ENCODE assay signal across 9 mouse cellular contexts in genomic region chr6:29016891-29017412, GRCm38 (mm10). TPM values are rescaled to one million over a fixed set of nuclear protein-coding genes. Genes with fewer than 3 reads are reported as not detected.
DNase-seq lines count a peak whose midpoint lies in the region; ATAC-seq and TF ChIP-seq lines count a peak whose summit lies in the region.
"Had no signal": no experiment of that assay in that cellular context is flagged by ENCODE, and none has a peak within 500 bp of the region (broad histone marks: within the 10 kb centered on the region; RNA-seq: fewer than 3 reads in every experiment).

No protein-coding gene starts in this region.

- 6% methylated on average over 16 of the region's 16 CpGs for WGBS in liver, embryonic 11.5 days
- WGBS in hindbrain, embryonic 11.5 days = 1% methylated on average over 16 of the region's 16 CpGs
- whole genome bisulfite sequencing in neural tube, embryonic 12.5 days = 3% methylated on average over 16 of the region's 16 CpGs

- H3K27ac ChIP-seq in liver, embryonic 11.5 days (ENCODE audit: low read depth, low read length) = no peak overlapping the region
- H3K27ac ChIP-seq in cortical plate, adult 2 months (ENCODE audit: insufficient read depth, low read length) = no peak overlapping the region
- H3K27ac ChIP-seq in hindbrain, embryonic 11.5 days (ENCODE audit: low read depth, low read length) = no peak overlapping the region
- no peak overlapping the region for H3K27ac ChIP-seq in neural tube, embryonic 12.5 days

- H3K27me3 ChIP-seq in liver, embryonic 11.5 days (replicated peaks; ENCODE audit: control insufficient read depth, insufficient read depth, low read length) = peaks cover 41% of the 10 kb centered on the region
- peaks cover 2% of the 10 kb centered on the region; the same call in 1 of the 2 replicates for H3K27me3 ChIP-seq in hindbrain, embryonic 11.5 days (ENCODE audit: control insufficient read depth, insufficient read depth, low read length)
- H3K27me3 ChIP-seq in neural tube, embryonic 12.5 days (replicated peaks) = peaks cover 17% of the 10 kb centered on the region

- no peak for DNase-seq in liver, embryonic 11.5 days (ENCODE audit: low spot score)
- no peak for DNase-seq in liver
- peak; percentile 41 for DNase-seq in hindbrain, embryonic 11.5 days (ENCODE audit: low spot score)
- no peak for DNase-seq in layer of hippocampus, postnatal 25 days (ENCODE audit: extremely low spot score in 1 of 2, low spot score in 1 of 2)
- DNase-seq in left cerebral cortex, adult 9 months (ENCODE audit: low spot score in 2 of 2) = no peak
- DNase-seq in urinary bladder, postnatal 14 days (ENCODE audit: low spot score) = no peak

- H3K4me1 ChIP-seq in liver, embryonic 11.5 days (replicated peaks; ENCODE audit: control insufficient read depth, insufficient read depth, low read length) = no peaks in the 10 kb centered on the region
- H3K4me1 ChIP-seq in cortical plate, adult 2 months (ENCODE audit: control insufficient read depth, insufficient read depth, low read length) = peaks cover 3% of the 10 kb centered on the region; the same call in 1 of the 2 replicates
- peaks cover 5% of the 10 kb centered on the region; the same call in 1 of the 2 replicates for H3K4me1 ChIP-seq in hindbrain, embryonic 11.5 days (replicated peaks; ENCODE audit: control insufficient read depth, insufficient read depth, low read length)
- peaks cover 11% of the 10 kb centered on the region; the same call in 1 of the 2 replicates for H3K4me1 ChIP-seq in neural tube, embryonic 12.5 days

- H3K4me2 ChIP-seq in liver, embryonic 11.5 days = peak overlapping the region; percentile 31
- H3K4me2 ChIP-seq in hindbrain, embryonic 11.5 days (replicated peaks; ENCODE audit: low read depth, low read length) = peak overlapping the region; percentile 20
- H3K4me2 ChIP-seq in neural tube, embryonic 12.5 days (replicated peaks) = peak overlapping the region; percentile 62

- H3K36me3 ChIP-seq in liver, embryonic 11.5 days (ENCODE audit: control insufficient read depth, insufficient read depth, low read length) = no peaks in the 10 kb centered on the region
- H3K36me3 ChIP-seq in hindbrain, embryonic 11.5 days (ENCODE audit: control insufficient read depth, insufficient read depth, low read length) = no peaks in the 10 kb centered on the region
- H3K36me3 ChIP-seq in neural tube, embryonic 12.5 days = no peaks in the 10 kb centered on the region

- no peaks in the 10 kb centered on the region for H3K9me3 ChIP-seq in liver, embryonic 11.5 days (ENCODE audit: control insufficient read depth, low read length)
- no peaks in the 10 kb centered on the region for H3K9me3 ChIP-seq in hindbrain, embryonic 11.5 days (ENCODE audit: control insufficient read depth, low read length)
- H3K9me3 ChIP-seq in neural tube, embryonic 12.5 days = no peaks in the 10 kb centered on the region

- no peak for ATAC-seq in liver, embryonic 11.5 days (replicated peaks; ENCODE audit: low FRiP score)
- ATAC-seq in hindbrain, embryonic 11.5 days (ENCODE audit: low FRiP score) = peak; percentile 58
- ATAC-seq in neural tube, embryonic 12.5 days (ENCODE audit: low FRiP score, low read depth) = peak; percentile 48

- H3K4me3 ChIP-seq in liver, embryonic 11.5 days (ENCODE audit: low read depth, low read length) = no peak overlapping the region
- peak overlapping the region; percentile 13 for H3K4me3 ChIP-seq in cortical plate, adult 2 months (ENCODE audit: insufficient read depth, low read length)
- H3K4me3 ChIP-seq in hindbrain, embryonic 11.5 days (ENCODE audit: low read depth, low read length) = no peak overlapping the region
- peak overlapping the region; percentile 15; the same call in 1 of the 2 replicates for H3K4me3 ChIP-seq in neural tube, embryonic 12.5 days

- TF ChIP-seq CTCF in cortical plate, adult 2 months (IDR thresholded peaks at IDR 0.05; ENCODE audit: extremely low read depth, insufficient read depth, low read length) = no peak

- no peak for TF ChIP-seq POLR2A in cortical plate, adult 2 months (IDR thresholded peaks at IDR 0.05; ENCODE audit: extremely low read depth, insufficient read depth, low read length)

- no peak overlapping the region for H3K9ac ChIP-seq in liver, embryonic 11.5 days (ENCODE audit: low read depth, low read length)
- no peak overlapping the region for H3K9ac ChIP-seq in hindbrain, embryonic 11.5 days (ENCODE audit: low read depth, low read length)
- H3K9ac ChIP-seq in neural tube, embryonic 12.5 days = peak overlapping the region; percentile 38; the same call in 1 of the 2 replicates

RNA-seq across cellular contexts. Expression of gene Lep, which starts 43.1 kb away (rescaled TPM):
- not detected in 2 replicates for polyA plus RNA-seq in liver, embryonic 11.5 days (2014; fragmentation: Nextera tagmentation; extraction: Ambion mirVana)
- not detected in 2 replicates for polyA plus RNA-seq in cortical plate, adult 2 months (2012; rRNA removed)
- not detected in 2 replicates for polyA plus RNA-seq in hindbrain, embryonic 11.5 days (2014; fragmentation: Nextera tagmentation; extraction: Ambion mirVana)
- not detected in 2 replicates for polyA plus RNA-seq in neural tube, embryonic 12.5 days (2016; fragmentation: Nextera tagmentation; extraction: Ambion mirVana)
- total RNA-seq in layer of hippocampus, postnatal 25 days (2021) = not detected
- total RNA-seq: layer of hippocampus, postnatal 10 days had no signal

Comparison
In these comparisons a context has a peak if more than half of its experiments do, and no peak if none do; other contexts are left out.
1. H3K4me3 ChIP-seq: peak in cortical plate, adult 2 months (single experiment) and neural tube, embryonic 12.5 days (single experiment); none in liver, embryonic 11.5 days (single experiment) and hindbrain, embryonic 11.5 days (single experiment).
2. Peak in every context shown above with its lines, with median percentiles within 50 percentile points of each other: H3K4me2 ChIP-seq.